Mouse (Mus musculus): ENCODE measurements around the gene Socs5. TPM values are rescaled to one million over a fixed set of nuclear protein-coding genes. Genes with fewer than 3 reads are reported as not detected.

Gene Socs5
- polyA plus RNA-seq, 1 experiment from 2014 or later: 23.0 TPM

GRCm38 (mm10) chr17:87146415-87147021, 39.0 kb downstream of the Socs5 start:
- H3K36me3 ChIP-seq (ENCODE audit: control insufficient read depth, insufficient read depth, low read length): no peaks in the 10 kb centered on the region
- WGBS: 89% methylated on average over 8 of the region's 8 CpGs
- H3K9ac ChIP-seq (replicated peaks; ENCODE audit: low read depth, low read length): no peak overlapping the region
- no peak overlapping the region for H3K27ac ChIP-seq (ENCODE audit: low read depth, low read length)
- no peaks in the 10 kb centered on the region for H3K9me3 ChIP-seq (ENCODE audit: control insufficient read depth, low read length)
- no peak for ATAC-seq (ENCODE audit: low read depth)
- no peaks in the 10 kb centered on the region for H3K27me3 ChIP-seq (ENCODE audit: control insufficient read depth, insufficient read depth, low read length)
- H3K4me3 ChIP-seq (ENCODE audit: low read depth, low read length): no peak overlapping the region
- H3K4me2 ChIP-seq (ENCODE audit: low read depth, low read length): no peak overlapping the region
- no peaks in the 10 kb centered on the region for H3K4me1 ChIP-seq (ENCODE audit: control insufficient read depth, insufficient read depth, low read length)

- no peak overlapping the region for H3K27ac ChIP-seq (ENCODE audit: low read depth, low read length)
- H3K4me2 ChIP-seq (ENCODE audit: low read depth, low read length): no peak overlapping the region
- no peaks in the 10 kb centered on the region for H3K36me3 ChIP-seq (ENCODE audit: control insufficient read depth, insufficient read depth, low read length)
- H3K4me3 ChIP-seq (ENCODE audit: low read depth, low read length): no peak overlapping the region
- no peaks in the 10 kb centered on the region for H3K4me1 ChIP-seq (ENCODE audit: control insufficient read depth, insufficient read depth, low read length)
- H3K9me3 ChIP-seq (ENCODE audit: control insufficient read depth, low read length): no peaks in the 10 kb centered on the region
- H3K9ac ChIP-seq (replicated peaks; ENCODE audit: low read depth, low read length): no peak overlapping the region
- WGBS: 84% methylated on average over 12 of the region's 12 CpGs
- no peaks in the 10 kb centered on the region for H3K27me3 ChIP-seq (ENCODE audit: control insufficient read depth, insufficient read depth, low read length)
- ATAC-seq (ENCODE audit: low read depth): no peak
Observed at GRCm38 (mm10) chr17:87149762-87150161, 42.3 kb downstream of the Socs5 start.

GRCm38 (mm10) chr17:87152984-87153383, 45.5 kb downstream of the Socs5 start:
- H3K4me1 ChIP-seq (ENCODE audit: control insufficient read depth, insufficient read depth, low read length): no peaks in the 10 kb centered on the region
- no peaks in the 10 kb centered on the region for H3K36me3 ChIP-seq (ENCODE audit: control insufficient read depth, insufficient read depth, low read length)
- 59% methylated on average over 5 of the region's 5 CpGs for whole genome bisulfite sequencing
- ATAC-seq (ENCODE audit: low read depth): no peak
- H3K9me3 ChIP-seq (ENCODE audit: control insufficient read depth, low read length): no peaks in the 10 kb centered on the region
- H3K27me3 ChIP-seq (ENCODE audit: control insufficient read depth, insufficient read depth, low read length): no peaks in the 10 kb centered on the region
- H3K27ac ChIP-seq (ENCODE audit: low read depth, low read length): no peak overlapping the region
- H3K4me2 ChIP-seq (ENCODE audit: low read depth, low read length): no peak overlapping the region
- no peak overlapping the region for H3K4me3 ChIP-seq (ENCODE audit: low read depth, low read length)
- H3K9ac ChIP-seq (replicated peaks; ENCODE audit: low read depth, low read length): no peak overlapping the region

GRCm38 (mm10) chr17:87155664-87156063, 48.2 kb downstream of the Socs5 start:
- Histone ChIP-seq H3K4me1 (ENCODE audit: control insufficient read depth, insufficient read depth, low read length) (no peaks in the 10 kb centered on the region), H3K9me3 (ENCODE audit: control insufficient read depth, low read length) (no peaks in the 10 kb centered on the region), H3K4me3 (ENCODE audit: low read depth, low read length) (no peak overlapping the region), H3K9ac (replicated peaks; ENCODE audit: low read depth, low read length) (no peak overlapping the region), H3K27me3 (ENCODE audit: control insufficient read depth, insufficient read depth, low read length) (no peaks in the 10 kb centered on the region), H3K4me2 (ENCODE audit: low read depth, low read length) (no peak overlapping the region), H3K36me3 (ENCODE audit: control insufficient read depth, insufficient read depth, low read length) (no peaks in the 10 kb centered on the region), H3K27ac (ENCODE audit: low read depth, low read length) (no peak overlapping the region)
- 88% methylated on average over 3 of the region's 3 CpGs for WGBS
- ATAC-seq (ENCODE audit: low read depth): no peak

GRCm38 (mm10) chr17:87157739-87158138, 50.3 kb downstream of the Socs5 start:
- 70% methylated on average over 13 of the region's 13 CpGs for WGBS
- Histone ChIP-seq H3K4me1 (ENCODE audit: control insufficient read depth, insufficient read depth, low read length) (no peaks in the 10 kb centered on the region), H3K9ac (replicated peaks; ENCODE audit: low read depth, low read length) (no peak overlapping the region), H3K9me3 (ENCODE audit: control insufficient read depth, low read length) (no peaks in the 10 kb centered on the region), H3K27me3 (ENCODE audit: control insufficient read depth, insufficient read depth, low read length) (no peaks in the 10 kb centered on the region), H3K4me2 (ENCODE audit: low read depth, low read length) (no peak overlapping the region), H3K4me3 (ENCODE audit: low read depth, low read length) (no peak overlapping the region), H3K27ac (ENCODE audit: low read depth, low read length) (no peak overlapping the region), H3K36me3 (ENCODE audit: control insufficient read depth, insufficient read depth, low read length) (no peaks in the 10 kb centered on the region)
- ATAC-seq (ENCODE audit: low read depth): no peak

- Histone ChIP-seq H3K9ac (replicated peaks; ENCODE audit: low read depth, low read length) (no peak overlapping the region), H3K36me3 (ENCODE audit: control insufficient read depth, insufficient read depth, low read length) (no peaks in the 10 kb centered on the region), H3K9me3 (ENCODE audit: control insufficient read depth, low read length) (no peaks in the 10 kb centered on the region), H3K27ac (ENCODE audit: low read depth, low read length) (no peak overlapping the region), H3K4me3 (ENCODE audit: low read depth, low read length) (no peak overlapping the region), H3K4me1 (ENCODE audit: control insufficient read depth, insufficient read depth, low read length) (no peaks in the 10 kb centered on the region), H3K4me2 (ENCODE audit: low read depth, low read length) (no peak overlapping the region), H3K27me3 (ENCODE audit: control insufficient read depth, insufficient read depth, low read length) (no peaks in the 10 kb centered on the region)
- WGBS: 95% methylated on average over 14 of the region's 14 CpGs
- ATAC-seq (ENCODE audit: low read depth): no peak
Observed at GRCm38 (mm10) chr17:87158597-87158996, 51.1 kb downstream of the Socs5 start.

GRCm38 (mm10) chr17:87160270-87160669, 52.8 kb downstream of the Socs5 start:
- no peak overlapping the region for H3K27ac ChIP-seq (ENCODE audit: low read depth, low read length)
- no peak overlapping the region for H3K9ac ChIP-seq (replicated peaks; ENCODE audit: low read depth, low read length)
- H3K27me3 ChIP-seq (ENCODE audit: control insufficient read depth, insufficient read depth, low read length): no peaks in the 10 kb centered on the region
- H3K9me3 ChIP-seq (ENCODE audit: control insufficient read depth, low read length): no peaks in the 10 kb centered on the region
- no peak overlapping the region for H3K4me3 ChIP-seq (ENCODE audit: low read depth, low read length)
- H3K36me3 ChIP-seq (ENCODE audit: control insufficient read depth, insufficient read depth, low read length): no peaks in the 10 kb centered on the region
- 88% methylated on average over 3 of the region's 3 CpGs for WGBS
- ATAC-seq (ENCODE audit: low read depth): no peak
- H3K4me2 ChIP-seq (ENCODE audit: low read depth, low read length): no peak overlapping the region
- no peaks in the 10 kb centered on the region for H3K4me1 ChIP-seq (ENCODE audit: control insufficient read depth, insufficient read depth, low read length)

GRCm38 (mm10) chr17:87164312-87164922, 56.9 kb downstream of the Socs5 start:
- no peaks in the 10 kb centered on the region for H3K36me3 ChIP-seq (ENCODE audit: control insufficient read depth, insufficient read depth, low read length)
- no peak overlapping the region for H3K4me3 ChIP-seq (ENCODE audit: low read depth, low read length)
- H3K9ac ChIP-seq (replicated peaks; ENCODE audit: low read depth, low read length): no peak overlapping the region
- no peaks in the 10 kb centered on the region for H3K27me3 ChIP-seq (ENCODE audit: control insufficient read depth, insufficient read depth, low read length)
- 90% methylated on average over 7 of the region's 7 CpGs for WGBS
- no peak overlapping the region for H3K27ac ChIP-seq (ENCODE audit: low read depth, low read length)
- H3K4me1 ChIP-seq (ENCODE audit: control insufficient read depth, insufficient read depth, low read length): no peaks in the 10 kb centered on the region
- no peak overlapping the region for H3K4me2 ChIP-seq (ENCODE audit: low read depth, low read length)
- H3K9me3 ChIP-seq (ENCODE audit: control insufficient read depth, low read length): no peaks in the 10 kb centered on the region
- no peak for ATAC-seq (ENCODE audit: low read depth)

- no peak for ATAC-seq (ENCODE audit: low read depth)
- Histone ChIP-seq H3K9me3 (ENCODE audit: control insufficient read depth, low read length) (no peaks in the 10 kb centered on the region), H3K4me3 (ENCODE audit: low read depth, low read length) (no peak overlapping the region), H3K4me2 (ENCODE audit: low read depth, low read length) (no peak overlapping the region), H3K9ac (replicated peaks; ENCODE audit: low read depth, low read length) (no peak overlapping the region), H3K4me1 (ENCODE audit: control insufficient read depth, insufficient read depth, low read length) (no peaks in the 10 kb centered on the region), H3K36me3 (ENCODE audit: control insufficient read depth, insufficient read depth, low read length) (no peaks in the 10 kb centered on the region), H3K27ac (ENCODE audit: low read depth, low read length) (no peak overlapping the region), H3K27me3 (ENCODE audit: control insufficient read depth, insufficient read depth, low read length) (no peaks in the 10 kb centered on the region)
- 94% methylated on average over 5 of the region's 5 CpGs for WGBS
Observed at GRCm38 (mm10) chr17:87167407-87167806, 59.9 kb downstream of the Socs5 start.

Data from neural tube, embryonic 14.5 days (tissue).